Mouse (Mus musculus) kidney, postnatal 0 days (tissue): Measurements from ENCODE around the gene Mettl7b. TPM values are rescaled to one million over a fixed set of nuclear protein-coding genes. Genes with fewer than 3 reads are reported as not detected.

ENCODE experiments used
- ATAC-seq: fragments of 200-750 bp; cut with Nextera tagmentation; replicated peaks from 2 replicates; pipeline ENCODE4 v1.8.0; 2017; ENCODE audit warnings: low read depth, moderate number of reproducible peaks, moderate TSS enrichment, moderate library complexity; ENCODE audit not compliant: low FRiP score
- DNase-seq: peaks from one replicate; pipeline ENCODE4 v3.0.0-alpha.2; 2016; ENCODE audit warnings: low spot score
- H3K27ac ChIP-seq: fragments of 300-500 bp; sonication (generic); 2 replicates; pipeline ENCODE4 v1.5.1; 2014; ENCODE audit warnings: mild to moderate bottlenecking
- H3K27me3 ChIP-seq: fragments of 300-500 bp; sonication (generic); 2 replicates; pipeline ENCODE4 v1.6.1; 2014; ENCODE audit warnings: low read length, mixed read lengths; ENCODE audit not compliant: insufficient read depth
- H3K36me3 ChIP-seq: fragments of 300-500 bp; sonication (generic); 2 replicates; pipeline ENCODE4 v1.6.1; 2014; ENCODE audit warnings: low read length, mixed read lengths; ENCODE audit not compliant: insufficient read depth
- H3K4me1 ChIP-seq: fragments of 300-500 bp; sonication (generic); replicated peaks from 2 replicates; pipeline ENCODE4 v1.6.1; 2014; ENCODE audit warnings: antibody characterized with exemption, low read length, mixed read lengths; ENCODE audit not compliant: insufficient read depth
- H3K4me2 ChIP-seq: fragments of 300-500 bp; sonication (generic); 2 replicates; pipeline ENCODE4 v1.6.1; 2014; ENCODE audit warnings: mild to moderate bottlenecking, low read length, moderate library complexity, mixed read lengths
- H3K4me3 ChIP-seq: fragments of 300-500 bp; sonication (generic); replicated peaks from 2 replicates; pipeline ENCODE4 v1.5.1; 2014; ENCODE audit warnings: low read depth, low read length
- H3K9ac ChIP-seq: fragments of 300-500 bp; sonication (generic); 2 replicates; pipeline ENCODE4 v1.6.1; 2014; ENCODE audit warnings: low read depth, low read length
- H3K9me3 ChIP-seq: fragments of 300-500 bp; sonication (generic); replicated peaks from 2 replicates; pipeline ENCODE4 v1.6.1; 2016; ENCODE audit warnings: low read length, inconsistent platforms, mixed read lengths
- CTCF ChIP-seq: IDR thresholded peaks from 2 replicates; pipeline ENCODE4 v1.5.1; 2016; ENCODE audit warnings: antibody characterized with exemption, low read depth, mild to moderate bottlenecking, moderate library complexity
- WGBS: fragments of 180-500 bp; shearing (Covaris S2); extraction: QIAGEN DNeasy Blood & Tissue Kit; methylation state at CpG from one replicate; pipeline ENCODE4 v1.1.7; 2014; 5-methylcytosine and 5-hydroxymethylcytosine counted together
- polyA plus RNA-seq: library from polyadenylated mRNA; unstranded; fragments of >200 nt; fragmentation: Nextera tagmentation; extraction: Ambion mirVana; gene quantifications from 2 replicates; pipeline ENCODE4 v1.2.1, GENCODE M21; 2015

The Mettl7b gene
- polyA plus RNA-seq, 1 experiment from 2014 or later, result 59.9 TPM

- H3K36me3 ChIP-seq, result peaks cover 16% of the 10 kb centered on the region; the same call in 1 of the 2 replicates
- TF ChIP-seq CTCF, result no peak
- H3K4me3 ChIP-seq, result peak overlapping the region; percentile 91
- WGBS, result 73% methylated on average over 6 of the region's 6 CpGs
- peak overlapping the region; percentile 67 for H3K4me2 ChIP-seq
- no peaks in the 10 kb centered on the region for H3K27me3 ChIP-seq
- DNase-seq (no peak), ATAC-seq (no peak)
- H3K27ac ChIP-seq, result no peak overlapping the region
- H3K9me3 ChIP-seq, result no peaks in the 10 kb centered on the region
- H3K4me1 ChIP-seq, result peaks cover 12% of the 10 kb centered on the region
- H3K9ac ChIP-seq, result peak overlapping the region; percentile 42; the same call in 1 of the 2 replicates
These were observed 49.4 kb downstream of the Mettl7b start for GRCm38 (mm10) chr10:128911430-128911829.

GRCm38 (mm10) chr10:128910066-128910841, 50.5 kb downstream of the Mettl7b start:
- peaks cover 12% of the 10 kb centered on the region for H3K4me1 ChIP-seq
- H3K36me3 ChIP-seq, result peaks cover 14% of the 10 kb centered on the region; the same call in 1 of the 2 replicates
- peak overlapping the region; percentile 67 for H3K4me2 ChIP-seq
- peak overlapping the region; percentile 97 for H3K9ac ChIP-seq
- H3K9me3 ChIP-seq, result no peaks in the 10 kb centered on the region
- TF ChIP-seq CTCF, result no peak
- H3K27me3 ChIP-seq, result no peaks in the 10 kb centered on the region
- ATAC-seq (peak; percentile 29), DNase-seq (peak; percentile 63)
- peak overlapping the region; percentile 97 for H3K27ac ChIP-seq
- peak overlapping the region; percentile 91 for H3K4me3 ChIP-seq
- whole genome bisulfite sequencing, result 2% methylated on average over 55 of the region's 66 CpGs

- DNase-seq (peak; percentile 95), ATAC-seq (peak; percentile 89)
- Histone ChIP-seq H3K27me3 (no peaks in the 10 kb centered on the region), H3K27ac (peak overlapping the region; percentile 97), H3K9me3 (no peaks in the 10 kb centered on the region), H3K9ac (peak overlapping the region; percentile 97), H3K4me2 (peak overlapping the region; percentile 67), H3K36me3 (peaks cover 12% of the 10 kb centered on the region; the same call in 1 of the 2 replicates), H3K4me3 (peak overlapping the region; percentile 91), H3K4me1 (peaks cover 12% of the 10 kb centered on the region)
- 1% methylated on average over 39 of the region's 41 CpGs for WGBS
- TF ChIP-seq CTCF, result no peak
These were observed 51.2 kb downstream of the Mettl7b start for GRCm38 (mm10) chr10:128909567-128910028.

GRCm38 (mm10) chr10:128908778-128909448, 51.9 kb downstream of the Mettl7b start:
- H3K4me2 ChIP-seq, result peak overlapping the region; percentile 67
- H3K36me3 ChIP-seq, result peaks cover 6% of the 10 kb centered on the region; the same call in 1 of the 2 replicates
- H3K4me3 ChIP-seq, result peak overlapping the region; percentile 91
- no peak for TF ChIP-seq CTCF
- 46% methylated on average over 13 of the region's 13 CpGs for WGBS
- DNase-seq (peak; percentile 39), ATAC-seq (peak; percentile 8)
- H3K27ac ChIP-seq, result peak overlapping the region; percentile 97
- peak overlapping the region; percentile 97 for H3K9ac ChIP-seq
- no peaks in the 10 kb centered on the region for H3K9me3 ChIP-seq
- H3K4me1 ChIP-seq, result peaks cover 12% of the 10 kb centered on the region
- no peaks in the 10 kb centered on the region for H3K27me3 ChIP-seq

Other genes starting within 250 kb of the Mettl7b start
- 5.4 and 6.4 TPM in 2 replicates for gene Dgka, start 216.1 kb downstream of the Mettl7b start, polyA plus RNA-seq
- 35.0 and 36.3 TPM in 2 replicates for gene Pym1, start 213.1 kb downstream of the Mettl7b start, polyA plus RNA-seq
- 0.55 and 0.64 TPM in 2 replicates for gene Mmp19, start 170.1 kb downstream of the Mettl7b start, polyA plus RNA-seq
- 46.2 and 48.5 TPM in 2 replicates for gene Dnajc14, start 156.9 kb downstream of the Mettl7b start, polyA plus RNA-seq
- 11.7 and 13.2 TPM in 2 replicates for gene Tmem198b, start 156.6 kb downstream of the Mettl7b start, polyA plus RNA-seq
- 164 and 175 TPM in 2 replicates for gene Sarnp, start 143.7 kb downstream of the Mettl7b start, polyA plus RNA-seq
- 87.2 and 87.5 TPM in 2 replicates for gene Ormdl2, start 139.3 kb downstream of the Mettl7b start, polyA plus RNA-seq
- 7.7 and 8.2 TPM in 2 replicates for gene Gdf11, start 69.3 kb downstream of the Mettl7b start, polyA plus RNA-seq
- gene Cd63, start 60.0 kb downstream of the Mettl7b start, polyA plus RNA-seq, result 1,350 and 1,394 TPM in 2 replicates
- 12.9 and 15.0 TPM in 2 replicates for gene Rdh5, start 38.1 kb downstream of the Mettl7b start, polyA plus RNA-seq
- 272 and 276 TPM in 2 replicates for gene Bloc1s1, start 37.0 kb downstream of the Mettl7b start, polyA plus RNA-seq
- gene Itga7, start 27.2 kb downstream of the Mettl7b start, polyA plus RNA-seq, result 3.8 TPM in 2 replicates
- not detected in 2 replicates for gene Olfr9, start 28.4 kb upstream of the Mettl7b start, polyA plus RNA-seq
- gene Olfr763, start 49.8 kb upstream of the Mettl7b start, polyA plus RNA-seq, result not detected in 2 replicates
- not detected in 2 replicates for gene Olfr764-ps1, start 78.9 kb upstream of the Mettl7b start, polyA plus RNA-seq
- not detected in 2 replicates for gene Olfr765, start 89.0 kb upstream of the Mettl7b start, polyA plus RNA-seq
- gene Olfr766-ps1, start 108.0 kb upstream of the Mettl7b start, polyA plus RNA-seq, result not detected in 2 replicates
- not detected in 2 replicates for gene Olfr767, start 121.9 kb upstream of the Mettl7b start, polyA plus RNA-seq
- 0.04 TPM in 1 of 2 replicates, not detected in the other for gene Olfr768, start 138.4 kb upstream of the Mettl7b start, polyA plus RNA-seq
- not detected in 2 replicates for gene Olfr769, start 156.9 kb upstream of the Mettl7b start, polyA plus RNA-seq
- not detected in 2 replicates for gene Olfr770, start 178.0 kb upstream of the Mettl7b start, polyA plus RNA-seq
- gene Olfr771, start 203.8 kb upstream of the Mettl7b start, polyA plus RNA-seq, result not detected in 2 replicates
- gene Olfr772, start 216.9 kb upstream of the Mettl7b start, polyA plus RNA-seq, result not detected in 2 replicates
- gene Olfr773, start 226.4 kb upstream of the Mettl7b start, polyA plus RNA-seq, result not detected in 2 replicates